Mouse (Mus musculus) left cerebral cortex, adult 18-20 months (tissue): ENCODE results near the gene St3gal3. TPM values are rescaled to one million over a fixed set of nuclear protein-coding genes. Genes with fewer than 3 reads are reported as not detected.

Experiments used
- DNase-seq, 2 experiments: peaks; one replicate each; pipeline ENCODE4 v3.0.0; 2021 to 2022; ENCODE audit warnings: low spot score in 2 of 2, mixed read lengths in 1 of 2
- total RNA-seq, 2 experiments: library from RNA; stranded (reverse); gene quantifications; 2 replicates each; pipeline ENCODE4 v1.2.3; 2021

The St3gal3 gene
- total RNA-seq, 2 experiments from 2014 or later = 45.8 to 51.2 TPM

DNA sequence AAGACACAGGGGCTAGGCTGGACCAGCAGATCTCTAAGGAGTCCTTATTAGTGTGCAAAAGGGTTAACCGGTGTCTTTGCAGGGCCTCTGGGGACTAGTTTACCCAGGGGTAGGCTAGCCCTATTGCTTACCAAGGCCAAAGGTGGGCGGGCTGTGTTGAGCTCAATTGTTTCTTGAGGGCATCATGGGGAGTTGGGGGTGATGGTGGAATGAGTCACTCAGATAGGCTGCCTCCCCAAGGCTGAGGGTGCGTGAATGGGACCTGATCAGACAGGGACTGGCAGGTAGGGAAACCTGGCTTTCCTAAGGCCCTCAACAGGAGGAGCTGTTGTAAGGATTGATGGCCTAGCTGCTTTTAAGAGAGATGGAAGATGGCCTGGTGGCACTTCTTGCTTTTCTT is 142.7 kb downstream of the St3gal3 start:
- no peak for DNase-seq

DNA sequence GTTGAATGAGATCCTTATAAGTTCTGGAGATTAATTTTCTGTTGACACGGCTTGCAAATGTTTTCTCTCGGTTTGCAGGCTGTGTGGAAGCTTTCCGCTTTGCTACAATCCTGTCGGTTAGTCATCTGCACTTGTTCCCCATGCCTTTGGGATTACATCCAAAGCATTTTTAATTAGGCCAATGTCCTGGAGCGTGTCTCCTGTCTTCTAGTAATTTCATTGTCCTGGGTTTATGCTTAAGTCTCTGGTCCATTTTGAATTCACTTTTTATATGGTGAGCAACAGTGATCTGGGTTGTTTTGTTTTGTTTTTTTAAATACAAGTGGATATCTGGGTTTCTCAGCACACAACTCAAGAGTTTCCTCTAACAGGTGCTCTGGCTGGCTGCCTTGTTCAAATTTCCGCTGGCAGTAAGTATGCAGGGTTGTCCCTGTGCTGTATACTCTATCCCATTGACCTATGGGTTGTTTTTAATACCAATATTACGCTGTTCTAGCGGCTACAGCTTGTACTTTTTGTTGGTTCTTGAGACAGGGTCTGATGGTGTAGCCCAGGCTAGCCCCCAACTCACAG is 143.6 kb downstream of the St3gal3 start:
- no peak for DNase-seq

DNA sequence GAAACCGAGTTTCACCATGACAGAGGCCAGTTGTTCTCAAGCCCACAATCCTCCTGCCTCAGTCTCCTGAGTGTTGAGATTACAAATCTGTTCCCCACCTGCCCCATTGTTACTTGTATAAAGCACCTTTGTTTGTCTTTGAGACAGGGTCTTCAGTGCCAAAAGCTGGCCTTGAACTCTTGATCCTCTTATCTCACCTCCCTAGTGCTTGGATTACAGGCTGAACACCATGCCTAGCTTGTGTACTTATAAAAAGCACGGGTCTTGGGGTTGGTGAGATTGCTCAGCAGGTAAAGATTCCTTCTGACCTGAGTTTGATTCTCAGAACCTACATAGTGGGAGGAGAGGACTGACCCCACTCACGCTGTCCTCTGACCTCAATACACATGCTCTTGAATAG is 144.1 kb downstream of the St3gal3 start:
- no peak for DNase-seq

DNA sequence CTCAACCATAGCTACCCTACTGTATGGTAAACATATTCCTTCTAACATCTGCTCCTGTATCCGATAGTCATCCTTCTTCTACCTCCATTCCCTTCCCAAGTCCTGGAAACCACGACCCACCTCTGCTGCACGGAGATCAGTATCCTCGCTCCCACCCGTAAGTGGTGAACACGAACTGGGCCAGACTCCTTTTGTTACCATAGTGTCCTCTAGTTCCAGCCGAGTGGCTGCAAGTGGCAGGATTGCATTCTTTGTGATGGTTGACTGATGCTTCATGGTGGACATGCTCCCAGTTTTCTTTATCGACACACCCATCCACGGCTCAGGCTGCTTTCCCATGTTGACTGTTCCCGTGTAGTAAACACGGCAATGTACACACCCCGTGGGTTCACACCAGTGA is 144.9 kb downstream of the St3gal3 start:
- no peak for DNase-seq

DNA sequence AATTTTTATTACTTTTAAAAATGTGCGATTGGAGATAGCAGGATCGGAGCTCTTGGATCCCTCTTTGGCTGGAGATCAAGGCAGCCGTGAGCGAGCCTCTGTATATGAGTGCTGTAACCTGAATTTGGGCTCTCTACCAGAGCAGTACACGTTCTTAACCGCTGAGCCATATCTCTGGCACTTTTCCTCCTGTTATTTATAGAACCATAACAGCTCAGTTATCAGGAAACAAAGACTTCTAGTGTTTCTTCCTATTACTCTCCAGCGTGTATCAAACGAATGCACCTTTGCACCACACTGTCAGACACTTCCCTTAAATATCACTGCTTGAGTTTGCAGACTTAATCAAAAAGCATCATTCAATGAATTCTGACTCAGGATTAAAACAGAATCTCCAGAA is 147.9 kb downstream of the St3gal3 start:
- no peak for DNase-seq

DNA sequence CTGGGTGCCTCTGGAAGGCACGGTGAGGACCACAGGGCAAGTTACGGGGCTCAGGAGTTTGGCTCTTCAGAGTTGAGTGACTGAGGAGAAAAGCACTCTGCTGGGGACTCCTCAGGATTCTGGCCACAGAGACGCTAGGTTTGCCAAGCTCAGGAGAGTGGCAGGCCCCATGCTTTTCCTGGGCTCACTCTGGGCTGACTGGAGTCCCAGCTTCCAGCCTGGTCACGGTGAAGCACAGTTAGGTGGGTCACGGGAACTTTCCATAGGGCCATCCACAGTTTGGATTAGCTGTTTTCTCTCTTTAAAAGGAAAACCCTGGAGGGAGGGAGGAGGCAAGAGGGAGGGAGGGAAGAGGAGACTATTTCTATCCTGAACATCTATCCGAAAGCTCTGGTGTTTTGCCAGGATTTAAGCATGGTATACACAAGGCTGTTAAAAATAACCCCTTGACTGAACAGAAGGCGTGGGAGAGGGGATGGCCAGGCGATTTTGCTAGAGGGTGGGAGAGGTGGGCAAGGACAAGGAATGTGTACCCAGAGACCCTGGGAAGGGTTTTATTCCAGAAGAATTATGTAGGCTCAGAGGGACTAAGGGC is 149.6 kb downstream of the St3gal3 start:
- DNase-seq = peak; percentile 18 to 23

DNA sequence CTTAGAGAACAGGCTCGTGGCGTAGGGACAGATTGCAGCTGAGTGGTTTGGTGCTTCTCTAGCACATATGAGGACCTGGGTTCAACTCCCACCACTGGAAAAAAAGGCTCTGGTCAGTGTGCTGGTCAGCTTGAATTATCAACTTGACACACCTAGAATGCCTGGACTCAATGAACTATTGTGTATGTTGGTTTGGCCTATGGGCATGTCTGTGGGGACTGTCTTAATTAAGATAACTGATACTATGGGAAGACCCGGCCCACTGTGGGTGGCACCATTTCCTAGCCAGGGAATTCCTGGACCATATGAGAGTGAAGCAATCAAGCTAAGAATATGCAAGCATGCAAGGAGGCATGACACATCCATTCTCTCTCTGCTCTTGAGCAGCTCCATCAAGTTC is 150.5 kb downstream of the St3gal3 start:
- no peak for DNase-seq

DNA sequence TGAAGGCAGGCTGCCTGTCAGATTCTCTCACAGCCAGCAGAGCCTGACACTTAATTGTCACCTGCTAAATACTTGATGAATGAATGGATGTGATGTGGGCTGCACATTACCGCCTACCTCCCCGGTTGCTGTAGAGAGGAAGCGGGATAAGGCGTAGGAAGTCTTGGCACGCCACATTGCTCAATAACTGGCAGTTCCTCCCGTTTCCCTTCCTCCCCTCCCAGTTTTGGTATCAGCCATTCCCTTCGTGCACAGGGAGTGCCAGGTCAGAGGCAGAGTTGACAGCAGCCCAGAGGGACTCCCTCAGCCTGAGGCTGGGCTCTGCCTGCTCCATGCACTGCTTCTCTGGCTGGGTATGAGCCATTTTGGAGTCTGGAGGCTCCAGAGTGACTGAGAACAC is 152.0 kb downstream of the St3gal3 start:
- peak; percentile 38 to 59 for DNase-seq

DNA sequence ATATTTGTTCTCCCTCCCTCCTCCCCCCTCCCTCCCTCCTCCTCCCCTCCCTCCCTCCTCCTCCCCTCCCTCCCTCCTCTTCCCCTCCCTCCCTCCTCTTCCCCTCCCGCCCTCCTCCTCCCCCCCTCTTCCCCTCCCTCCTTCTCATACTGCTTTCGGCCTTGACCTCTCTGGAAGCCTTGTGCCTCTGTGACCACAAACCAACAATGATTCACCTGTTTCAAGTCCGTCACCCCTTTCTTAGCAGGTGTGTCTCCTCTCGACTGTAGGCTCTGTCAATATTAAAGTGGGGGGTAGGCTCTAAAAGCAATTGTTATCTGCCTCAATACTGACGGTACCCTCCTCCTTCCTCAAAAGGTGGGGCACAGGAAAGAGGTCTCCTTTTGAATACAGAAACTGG is 153.2 kb downstream of the St3gal3 start:
- DNase-seq = no peak

DNA sequence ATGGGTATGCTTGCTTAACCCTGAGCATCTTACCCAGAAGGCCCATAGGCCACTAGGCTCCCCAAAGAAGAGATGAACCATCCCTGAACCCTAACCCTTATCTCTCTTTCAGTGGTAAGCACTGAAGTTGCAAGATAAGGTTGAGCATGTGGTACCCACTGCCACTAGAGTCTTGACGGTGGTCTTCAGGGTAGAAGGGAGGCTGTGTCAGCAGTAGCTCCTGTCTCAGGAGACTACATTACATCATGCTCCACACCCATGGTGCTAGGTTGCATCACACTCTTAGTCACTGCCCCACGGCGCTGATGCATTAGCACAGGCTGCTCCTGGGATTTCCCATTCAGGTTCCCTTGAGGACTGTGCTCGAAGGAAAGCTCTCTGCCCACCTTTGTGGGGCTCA is 154.6 kb downstream of the St3gal3 start:
- no peak for DNase-seq

DNA sequence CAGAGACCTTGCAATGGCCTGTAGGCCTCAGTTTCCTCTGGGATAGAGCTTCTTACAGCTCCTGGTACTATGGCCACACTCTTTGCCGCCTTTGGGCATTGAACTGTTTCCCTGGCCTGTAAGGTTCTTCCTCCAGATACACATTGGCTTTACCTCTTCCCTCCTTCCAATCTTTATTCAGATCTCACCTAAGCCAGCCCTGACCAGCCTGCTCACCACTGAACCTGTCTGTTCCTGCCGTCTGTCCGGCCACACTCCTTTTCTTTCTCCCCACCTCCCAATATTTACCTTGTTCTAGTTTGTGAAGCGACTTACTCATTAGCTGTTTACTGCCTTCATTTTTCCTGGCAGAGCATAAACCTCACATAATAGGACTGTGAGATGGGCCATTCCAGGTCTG is 155.5 kb downstream of the St3gal3 start:
- no peak for DNase-seq

DNA sequence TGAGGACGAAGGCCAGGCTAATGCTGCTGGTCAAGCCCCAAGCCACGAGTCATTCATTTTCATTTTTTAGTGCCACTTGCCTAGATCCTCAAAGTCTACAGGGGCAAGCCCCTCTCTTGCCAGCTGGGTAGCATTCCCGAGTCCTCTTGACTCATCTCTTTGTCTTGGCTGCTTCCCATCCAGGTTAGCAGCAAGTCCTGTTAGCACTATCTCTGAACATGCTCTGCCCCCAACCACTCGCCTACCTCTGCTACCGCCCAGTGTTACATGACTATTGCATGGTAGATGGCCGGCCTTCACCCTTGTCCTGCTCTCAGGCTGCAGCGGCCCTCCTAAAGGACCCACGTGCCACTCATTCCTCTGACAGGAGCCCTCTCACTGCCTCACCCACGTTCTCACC is 156.4 kb downstream of the St3gal3 start:
- no peak for DNase-seq

DNA sequence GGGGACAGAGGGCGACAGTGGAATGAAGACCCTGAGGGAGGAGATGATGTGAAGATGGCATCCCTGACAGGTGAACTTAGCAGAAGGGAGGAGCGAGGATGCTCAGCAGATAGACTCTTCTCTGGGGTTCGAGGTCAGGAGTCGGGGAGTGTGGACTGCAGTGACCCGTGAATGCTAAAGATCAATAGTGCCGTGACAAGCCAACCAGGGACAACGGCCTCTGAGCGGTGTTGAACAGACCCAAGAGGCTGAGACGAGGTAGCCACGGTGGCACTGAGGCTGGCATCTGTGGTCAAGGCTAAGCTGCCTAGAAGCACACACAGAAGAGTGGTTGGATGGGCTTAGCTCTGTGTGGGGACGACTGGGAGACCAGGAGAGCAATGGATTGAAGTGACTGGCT is 156.9 kb downstream of the St3gal3 start:
- no peak for DNase-seq

DNA sequence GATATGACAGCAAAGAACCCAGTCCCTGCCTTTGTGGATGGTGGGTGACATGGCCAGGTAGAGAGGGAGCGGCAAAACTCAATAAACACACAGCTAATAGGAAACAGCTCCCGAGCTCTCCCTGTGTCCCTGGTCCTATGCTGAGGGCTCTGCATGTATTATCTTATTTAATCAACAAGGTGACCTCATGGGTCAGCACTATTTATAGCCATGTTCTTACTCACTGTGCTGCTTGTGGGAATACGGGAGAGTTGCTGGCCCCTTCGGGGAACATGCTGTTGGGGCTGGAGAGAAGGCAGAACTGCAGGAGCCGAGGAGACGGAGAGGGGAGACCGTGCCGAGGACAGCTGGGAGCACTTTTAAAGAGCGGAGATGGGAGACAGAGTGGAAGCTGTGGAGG is 157.3 kb downstream of the St3gal3 start:
- no peak for DNase-seq

DNA sequence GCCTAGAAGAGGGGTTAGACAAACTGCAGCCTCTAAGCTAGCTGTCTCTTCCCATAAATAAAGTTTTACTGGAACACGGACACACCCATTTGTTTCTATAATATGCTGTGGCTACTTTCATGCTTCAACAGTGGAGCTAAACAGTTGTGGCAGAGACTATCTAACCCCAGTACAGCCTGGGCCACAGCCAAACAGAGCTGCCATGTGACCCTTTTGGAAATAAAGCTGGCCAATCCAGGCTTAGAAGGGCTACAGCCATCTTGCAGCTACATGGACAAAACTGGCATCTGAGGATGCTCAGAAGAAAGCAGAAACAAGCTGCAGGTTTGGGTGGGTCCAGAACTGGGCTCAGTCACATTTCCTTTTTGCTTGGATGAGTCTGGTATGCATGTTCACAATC is 158.9 kb downstream of the St3gal3 start:
- DNase-seq = no peak

DNA sequence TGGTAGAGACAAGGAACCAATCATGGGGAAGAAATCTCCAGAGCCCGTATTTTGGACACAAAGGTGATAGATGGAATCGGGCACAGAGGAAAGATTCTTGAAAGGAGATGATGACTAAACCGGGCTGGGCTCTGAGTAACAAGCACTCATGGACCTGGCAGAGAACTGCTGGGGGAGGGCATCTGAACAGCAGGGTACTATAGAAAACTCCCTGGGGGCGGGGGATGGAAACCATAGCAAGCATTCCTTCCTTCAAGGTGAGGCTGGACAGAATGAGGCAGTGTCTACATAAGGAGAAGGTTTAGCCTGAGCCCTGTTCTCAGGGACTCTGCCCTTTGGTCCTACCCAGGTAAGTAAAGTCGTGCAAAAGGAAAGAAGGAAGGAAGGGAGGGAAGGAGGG is 160.0 kb downstream of the St3gal3 start:
- DNase-seq = peak; percentile 46 to 55

DNA sequence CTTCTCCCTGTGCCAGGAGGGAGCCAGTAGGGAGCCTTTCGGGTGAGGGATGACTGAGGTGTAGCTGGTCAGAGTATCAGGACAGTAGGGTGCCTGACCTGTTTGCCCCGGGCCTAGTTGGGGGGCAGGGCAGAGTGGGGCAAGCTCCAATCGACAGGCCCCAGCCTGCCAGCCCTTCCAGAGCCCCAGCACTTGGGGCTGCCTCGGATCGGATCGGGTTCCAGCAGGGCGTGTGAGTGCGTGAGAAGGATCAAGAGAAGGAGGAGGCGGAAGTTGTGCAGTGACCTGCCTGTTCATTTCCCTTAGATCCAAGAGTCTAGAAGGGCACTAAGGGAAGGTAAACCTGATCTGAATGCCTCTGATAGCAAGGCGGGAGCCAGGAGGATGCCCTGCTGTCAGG is 161.7 kb downstream of the St3gal3 start:
- no peak for DNase-seq

DNA sequence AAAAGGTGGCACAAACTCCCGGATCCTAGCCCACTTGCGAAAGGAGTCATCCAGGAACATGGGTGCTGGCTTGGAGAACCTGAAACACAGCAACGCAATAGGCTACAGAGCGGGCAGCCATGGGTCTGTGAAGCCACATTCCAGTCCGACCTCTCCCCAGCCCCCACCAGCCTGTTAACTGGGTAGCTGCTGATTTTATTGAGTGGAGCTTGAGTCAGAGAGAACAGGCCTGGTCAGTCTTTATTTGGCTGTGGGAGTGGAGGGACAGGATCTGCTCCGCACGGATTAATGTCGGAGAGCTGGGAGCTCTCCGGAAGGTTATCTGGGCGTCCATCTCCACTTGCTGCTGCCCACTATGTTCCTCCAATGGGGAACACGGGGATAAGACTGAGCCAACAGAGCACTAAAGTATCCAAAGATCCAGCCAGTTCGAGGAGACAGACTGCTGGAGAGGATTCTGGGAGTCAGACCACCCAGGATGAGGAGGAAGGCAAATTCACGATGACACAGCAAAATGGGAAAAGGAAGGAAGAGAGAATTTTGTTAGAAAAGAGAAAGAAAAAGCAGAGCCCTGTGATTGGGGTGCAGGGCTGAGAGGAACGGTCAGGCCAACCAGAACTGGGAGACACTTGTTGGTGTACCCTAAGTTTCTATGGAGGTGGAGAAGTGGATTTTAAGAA is 170.2 kb downstream of the St3gal3 start:
- DNase-seq = no peak

DNA sequence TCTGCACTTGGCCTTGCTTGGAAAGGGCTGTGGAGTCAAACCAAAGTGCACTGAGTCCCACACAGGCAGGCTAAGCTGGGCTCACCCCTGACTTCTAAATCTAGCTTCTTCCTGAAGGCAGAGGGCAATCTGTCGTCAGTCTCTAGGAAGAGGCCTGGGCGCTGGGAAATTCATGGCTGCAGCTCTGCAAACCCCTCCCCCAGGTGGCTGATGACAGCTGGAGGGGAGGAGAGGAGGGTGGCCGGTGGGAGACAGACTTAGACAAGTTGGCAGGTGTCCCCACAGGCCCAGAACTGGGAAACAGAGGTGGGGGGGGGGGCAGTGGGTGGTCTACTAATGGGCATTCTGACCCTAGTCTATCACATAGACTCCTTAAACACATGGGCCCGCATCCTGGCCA is 177.2 kb downstream of the St3gal3 start:
- DNase-seq = no peak

DNA sequence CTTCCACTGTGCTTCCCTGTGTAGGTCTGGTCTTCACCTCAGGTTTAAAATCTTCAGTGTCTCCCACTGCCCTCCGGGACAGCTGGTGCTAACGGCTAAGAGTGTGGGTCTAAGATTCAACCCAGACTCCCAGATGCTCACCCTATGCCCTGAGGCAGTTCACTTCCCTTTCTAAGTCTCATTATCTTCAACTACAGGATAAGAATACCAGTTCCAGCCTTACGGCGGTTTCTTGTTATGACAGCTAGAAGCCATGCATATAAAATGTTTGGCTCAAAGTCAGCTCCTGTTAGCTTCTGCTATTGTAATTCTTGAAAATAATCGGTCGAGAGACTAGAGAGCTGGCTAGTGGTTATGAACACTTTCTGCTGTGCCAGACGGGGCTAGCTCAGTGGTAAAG is 187.2 kb downstream of the St3gal3 start:
- no peak for DNase-seq

DNA sequence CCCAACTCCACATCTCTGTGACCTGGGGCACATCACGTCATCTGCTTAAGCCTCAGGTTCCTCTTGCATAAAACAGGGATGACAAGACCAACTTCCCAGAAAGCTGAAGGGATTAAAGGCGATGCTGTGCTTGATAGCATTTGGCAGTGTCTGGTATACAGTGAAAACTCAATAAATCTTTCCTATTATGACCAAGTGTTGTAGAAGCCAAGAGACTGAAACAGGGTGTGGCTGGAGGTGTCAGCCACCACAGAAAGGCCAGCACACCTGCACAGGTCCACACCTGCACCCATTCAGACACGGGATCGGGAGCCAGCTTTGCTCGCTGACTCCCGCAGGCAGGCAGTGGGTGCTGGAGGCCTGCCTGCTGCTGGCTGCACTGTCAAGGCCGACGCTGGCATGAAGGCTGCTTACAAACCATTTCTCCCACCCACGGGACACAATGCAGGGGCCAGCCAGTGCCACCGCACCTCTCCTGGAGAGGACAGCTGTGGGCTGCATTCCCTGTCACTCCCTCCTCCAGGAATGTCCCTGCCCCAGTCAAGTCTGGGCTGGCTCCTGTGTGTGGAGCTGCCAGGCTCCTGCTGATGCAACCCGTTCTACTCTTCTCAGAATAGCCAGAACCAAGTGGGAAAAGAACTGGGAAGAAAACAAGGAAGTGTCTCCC is 187.9 kb downstream of the St3gal3 start:
- peak; percentile 7 to 25 for DNase-seq

DNA sequence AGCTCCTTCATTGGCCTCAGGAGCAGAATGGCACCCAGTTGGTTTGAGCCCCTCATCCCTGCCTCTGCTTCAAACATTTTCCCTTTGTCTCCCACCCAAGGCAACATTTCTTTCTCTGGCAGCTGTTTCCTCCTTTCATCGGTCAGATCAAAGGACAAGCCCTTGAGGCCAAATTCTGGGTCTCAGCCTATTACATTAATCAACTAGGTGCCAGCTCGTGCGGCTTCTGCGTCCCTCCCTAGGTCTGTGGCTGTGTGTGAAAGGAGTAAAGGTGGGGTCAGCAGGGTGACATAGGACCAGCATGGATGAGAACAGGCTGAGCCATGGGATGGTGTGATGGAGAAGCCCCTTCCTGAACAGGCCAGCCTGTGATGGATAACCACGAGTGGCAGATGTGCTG is 191.4 kb downstream of the St3gal3 start:
- DNase-seq = no peak
